Mouse (Mus musculus) limb, embryonic 15.5 days (tissue): Measurements from ENCODE around the gene Pard3b. TPM values are rescaled to one million over a fixed set of nuclear protein-coding genes. Genes with fewer than 3 reads are reported as not detected.

ENCODE experiments used
- ATAC-seq: fragments of 200-750 bp; cut with Nextera tagmentation; 2 replicates; pipeline ENCODE4 v1.8.0; 2017; ENCODE audit warnings: low read depth, moderate TSS enrichment; ENCODE audit not compliant: insufficient number of reproducible peaks, low FRiP score, low TSS enrichment
- H3K27ac ChIP-seq: fragments of 300-500 bp; sonication (generic); 2 replicates; pipeline ENCODE4 v1.5.1; 2015; ENCODE audit warnings: moderate library complexity, mild to moderate bottlenecking, inconsistent platforms
- H3K27me3 ChIP-seq: fragments of 300-500 bp; sonication (generic); 2 replicates; pipeline ENCODE4 v1.6.1; 2015; ENCODE audit warnings: inconsistent platforms
- H3K36me3 ChIP-seq: fragments of 300-500 bp; sonication (generic); 2 replicates; pipeline ENCODE4 v1.6.1; 2015; ENCODE audit warnings: inconsistent platforms
- H3K4me1 ChIP-seq: fragments of 300-500 bp; sonication (generic); 2 replicates; pipeline ENCODE4 v1.6.1; 2015; ENCODE audit warnings: inconsistent platforms
- H3K4me2 ChIP-seq: fragments of 300-500 bp; sonication (generic); 2 replicates; pipeline ENCODE4 v1.6.1; 2015; ENCODE audit warnings: mild to moderate bottlenecking, inconsistent platforms
- H3K4me3 ChIP-seq: fragments of 300-500 bp; sonication (generic); 2 replicates; pipeline ENCODE4 v1.5.1; 2015; ENCODE audit warnings: mild to moderate bottlenecking, inconsistent platforms
- H3K9ac ChIP-seq: fragments of 300-500 bp; sonication (generic); 2 replicates; pipeline ENCODE4 v1.6.1; 2015; ENCODE audit warnings: inconsistent platforms
- H3K9me3 ChIP-seq: fragments of 300-500 bp; sonication (generic); 2 replicates; pipeline ENCODE4 v1.6.1; 2016; ENCODE audit warnings: inconsistent platforms
- WGBS: fragments of 180-500 bp; shearing (Covaris S2); methylation state at CpG from one replicate; pipeline ENCODE4 v1.1.7; 2015; 5-methylcytosine and 5-hydroxymethylcytosine counted together
- polyA plus RNA-seq: library from polyadenylated mRNA; unstranded; fragments of >200 nt; fragmentation: Nextera tagmentation; extraction: Ambion mirVana; gene quantifications from 2 replicates; pipeline ENCODE4 v1.2.1, GENCODE M21; 2015

The Pard3b gene
- polyA plus RNA-seq, 1 experiment from 2014 or later = 17.6 TPM

DNA sequence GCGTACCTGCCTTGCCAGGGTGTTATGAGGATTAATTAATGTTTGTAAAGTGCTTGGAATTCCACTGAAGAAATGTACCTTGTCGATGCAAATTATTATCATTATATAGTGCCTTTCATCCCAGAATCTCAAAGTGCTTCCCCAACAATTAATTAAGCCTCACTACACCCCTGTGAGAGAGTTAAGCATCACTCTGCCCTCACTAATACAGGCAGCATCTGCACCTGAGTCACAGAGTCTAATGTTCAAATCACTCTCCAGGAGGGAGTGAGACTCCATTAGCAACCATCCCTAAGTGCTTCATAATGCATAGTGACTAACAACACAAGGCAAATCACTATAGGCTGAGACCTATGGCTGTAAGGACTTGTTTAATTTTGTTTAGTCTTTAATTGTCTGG is 1044.9 kb downstream of the Pard3b start:
- H3K36me3 ChIP-seq = no peaks in the 10 kb centered on the region
- no peak overlapping the region for H3K4me3 ChIP-seq
- no peaks in the 10 kb centered on the region; the same call in 1 of the 2 replicates for H3K4me1 ChIP-seq
- no peaks in the 10 kb centered on the region for H3K27me3 ChIP-seq
- WGBS = 71% methylated on average over 2 of the region's 2 CpGs
- H3K9me3 ChIP-seq = no peaks in the 10 kb centered on the region
- ATAC-seq = no peak
- no peak overlapping the region for H3K27ac ChIP-seq
- H3K4me2 ChIP-seq = no peak overlapping the region
- no peak overlapping the region for H3K9ac ChIP-seq

DNA sequence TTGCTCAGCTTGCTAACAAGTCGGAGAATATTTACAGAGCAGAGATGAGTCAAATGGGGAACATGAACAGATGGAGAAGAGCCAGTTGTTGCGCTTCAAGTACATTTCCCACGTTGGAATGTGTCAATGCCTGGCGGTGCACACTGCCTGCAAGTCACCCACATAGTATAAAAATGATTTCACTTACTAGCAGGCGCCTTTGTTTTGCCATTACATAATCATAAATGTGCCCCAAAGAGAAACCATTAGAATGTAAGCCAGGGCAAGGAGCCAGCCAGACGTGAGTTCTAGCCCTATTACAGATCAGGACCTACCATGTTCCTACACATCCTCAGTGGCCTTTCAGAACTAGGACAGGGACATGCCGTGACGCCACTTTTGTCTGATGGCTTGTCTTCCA is 1048.9 kb downstream of the Pard3b start:
- H3K4me1 ChIP-seq = no peaks in the 10 kb centered on the region
- H3K27ac ChIP-seq = no peak overlapping the region
- WGBS = 63% methylated on average over 8 of the region's 8 CpGs
- H3K36me3 ChIP-seq = no peaks in the 10 kb centered on the region
- H3K27me3 ChIP-seq = no peaks in the 10 kb centered on the region
- ATAC-seq = no peak
- no peak overlapping the region for H3K4me3 ChIP-seq
- H3K4me2 ChIP-seq = no peak overlapping the region
- H3K9me3 ChIP-seq = no peaks in the 10 kb centered on the region
- H3K9ac ChIP-seq = no peak overlapping the region

DNA sequence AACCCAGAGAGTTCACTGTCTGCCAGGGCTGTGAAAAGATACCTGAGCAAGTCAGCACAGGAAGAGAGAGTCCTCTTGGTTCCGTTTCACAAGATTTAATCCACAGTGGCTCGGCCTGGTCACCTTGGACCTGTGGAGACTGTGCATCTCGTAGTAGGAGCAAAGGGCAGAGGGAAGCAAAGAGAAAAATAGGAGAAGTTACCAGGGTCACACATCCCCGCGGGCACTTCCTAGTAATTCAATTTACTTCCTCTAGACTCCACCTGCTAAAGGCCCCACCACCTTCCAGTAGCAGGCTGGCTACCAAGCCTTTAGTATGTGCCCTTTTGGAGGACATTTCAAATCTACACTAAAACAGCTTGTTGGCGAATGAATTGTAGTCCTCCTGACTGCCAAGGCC is 1052.6 kb downstream of the Pard3b start:
- WGBS = 81% methylated on average over 6 of the region's 6 CpGs
- no peaks in the 10 kb centered on the region for H3K36me3 ChIP-seq
- ATAC-seq = no peak

More for the DNA sequence above, 1052.6 kb downstream of the Pard3b start:
- Histone ChIP-seq H3K27me3 (no peaks in the 10 kb centered on the region), H3K4me3 (no peak overlapping the region), H3K27ac (no peak overlapping the region), H3K9me3 (no peaks in the 10 kb centered on the region), H3K4me2 (no peak overlapping the region), H3K9ac (no peak overlapping the region), H3K4me1 (peaks cover 6% of the 10 kb centered on the region)
